In genomic region chr8:48097131-48097794, GRCm38 (mm10) we compare ENCODE assay signal across 8 mouse cellular contexts. TPM values are rescaled to one million over a fixed set of nuclear protein-coding genes. Genes with fewer than 3 reads are reported as not detected.
DNase-seq lines count a peak whose midpoint lies in the region; ATAC-seq and TF ChIP-seq lines count a peak whose summit lies in the region.

No protein-coding gene starts in this region.

- H3K9ac ChIP-seq in liver, postnatal 0 days (replicated peaks): no peak overlapping the region

- peak; percentile 52 for TF ChIP-seq CTCF in liver, postnatal 0 days (IDR thresholded peaks at IDR 0.05; ENCODE audit: low read depth)

- TF ChIP-seq EP300 in liver, postnatal 0 days (IDR thresholded peaks at IDR 0.05; ENCODE audit: low read depth): no peak

- peak overlapping the region; percentile 38 for H3K4me3 ChIP-seq in hindbrain, embryonic 10.5 days
- H3K4me3 ChIP-seq in liver, postnatal 0 days (ENCODE audit: low read depth, low read length): no peak overlapping the region

- peaks cover 8% of the 10 kb centered on the region; the same call in 1 of the 2 replicates for H3K27me3 ChIP-seq in hindbrain, embryonic 10.5 days (ENCODE audit: insufficient read depth, poor library complexity, severe bottlenecking)
- no peaks in the 10 kb centered on the region for H3K27me3 ChIP-seq in liver, postnatal 0 days (ENCODE audit: insufficient read depth, low read length)

- 14% methylated on average over 21 of the region's 21 CpGs for WGBS in hindbrain, embryonic 10.5 days
- WGBS in liver, postnatal 0 days (ENCODE audit: insufficient replicate concordance): 15% methylated on average over 21 of the region's 21 CpGs

- no peak for ATAC-seq in liver, postnatal 0 days

- H3K4me1 ChIP-seq in hindbrain, embryonic 10.5 days (replicated peaks): peaks cover 17% of the 10 kb centered on the region
- peaks cover 5% of the 10 kb centered on the region; the same call in 1 of the 2 replicates for H3K4me1 ChIP-seq in liver, postnatal 0 days (ENCODE audit: insufficient read depth)

- peak overlapping the region; percentile 57 for H3K27ac ChIP-seq in hindbrain, embryonic 10.5 days
- H3K27ac ChIP-seq in liver, postnatal 0 days (ENCODE audit: low read depth): no peak overlapping the region

- DNase-seq in adrenal gland, adult (ENCODE audit: inconsistent age in 2 of 2, low spot score in 1 of 2): peak; percentile 71 to 88
- peak; percentile 83 to 91 for DNase-seq in cerebellum, postnatal 25 days
- DNase-seq in frontal cortex, postnatal 14 days (ENCODE audit: low spot score in 2 of 2): peak; percentile 71 to 76
- DNase-seq in hindbrain, embryonic 10.5 days (ENCODE audit: low spot score): peak; percentile 82
- peak; percentile 42 for DNase-seq in layer of hippocampus, adult 9-10 months (ENCODE audit: low spot score)
- peak; percentile 29 for DNase-seq in liver, postnatal 0 days
- DNase-seq in retina, adult 2 months (ENCODE audit: low read depth, low spot score): peak; percentile 28
- DNase-seq in spleen, postnatal 36 days (ENCODE audit: low spot score in 2 of 2): no peak

- no peaks in the 10 kb centered on the region for H3K36me3 ChIP-seq in hindbrain, embryonic 10.5 days
- no peaks in the 10 kb centered on the region for H3K36me3 ChIP-seq in liver, postnatal 0 days (replicated peaks; ENCODE audit: insufficient read depth, low read length)

- H3K4me2 ChIP-seq in liver, postnatal 0 days (ENCODE audit: low read depth, low read length): no peak overlapping the region

- no peaks in the 10 kb centered on the region for H3K9me3 ChIP-seq in hindbrain, embryonic 10.5 days
- H3K9me3 ChIP-seq in liver, postnatal 0 days (ENCODE audit: low read length): no peaks in the 10 kb centered on the region

RNA-seq across cellular contexts. Expression of gene Dctd, which starts 1.6 kb away (rescaled TPM):
- polyA plus RNA-seq in hindbrain, embryonic 10.5 days (2016; fragmentation: Nextera tagmentation; extraction: Ambion mirVana): 27.8 and 41.0 TPM in 2 replicates
- 1.8 and 2.4 TPM in 2 replicates for polyA plus RNA-seq in liver, postnatal 0 days (2015; fragmentation: Nextera tagmentation; extraction: Ambion mirVana)

Comparison
In these comparisons a context has a peak if more than half of its experiments do, and no peak if none do; other contexts are left out.
1. DNase-seq: peak in adrenal gland, adult (2 of 2), cerebellum, postnatal 25 days (2 of 2), frontal cortex, postnatal 14 days (2 of 2), hindbrain, embryonic 10.5 days (single experiment), layer of hippocampus, adult 9-10 months (single experiment), liver, postnatal 0 days (single experiment) and retina, adult 2 months (single experiment); none in spleen, postnatal 36 days (0 of 2).